Mouse (Mus musculus) CH12.LX (cell line): ENCODE measurements at regions not wholly inside any gene's neighbourhood (a gene's known extent, or its start where the extent isn't known, plus 50 kb on each side); places are given as distances from the start of the nearest gene placed in this dataset.

ENCODE experiments used
- CTCF ChIP-seq, 2 experiments: IDR thresholded peaks in 1 of 2; conservative IDR thresholded peaks in 1 of 2; 2 replicates each; pipeline ENCODE4 v1.5.1; 2011 to 2012; ENCODE audit warnings: low read depth in 2 of 2, low read length in 2 of 2, improper control_type of control experiment in 1 of 2, inconsistent platforms in 1 of 2, mild to moderate bottlenecking in 1 of 2, moderate library complexity in 1 of 2
- ELF1 ChIP-seq: IDR thresholded peaks from 2 replicates; pipeline ENCODE4 v1.6.1; 2014; ENCODE audit warnings: low read depth, mild to moderate bottlenecking, inconsistent platforms, low read length, improper control_type of control experiment
- ETS1 ChIP-seq: conservative IDR thresholded peaks from 2 replicates; pipeline ENCODE4 v1.6.1; 2012; ENCODE audit warnings: low read depth, mild to moderate bottlenecking, inconsistent platforms, low read length, improper control_type of control experiment, moderate library complexity
- MAX ChIP-seq: IDR thresholded peaks from 2 replicates; pipeline ENCODE4 v1.6.1; 2011; ENCODE audit warnings: low read length, improper control_type of control experiment
- MEF2A ChIP-seq: IDR thresholded peaks from 2 replicates; pipeline ENCODE4 v1.6.1; 2014; ENCODE audit warnings: low read depth, mild to moderate bottlenecking, inconsistent platforms, low read length, improper control_type of control experiment, borderline replicate concordance
- MXI1 ChIP-seq: IDR thresholded peaks from 2 replicates; pipeline ENCODE4 v1.6.1; 2011; ENCODE audit warnings: mild to moderate bottlenecking, low read depth, low read length, improper control_type of control experiment
- POLR2A ChIP-seq: IDR thresholded peaks from 2 replicates; pipeline ENCODE4 v1.6.1; 2011; ENCODE audit warnings: low read depth, mild to moderate bottlenecking, improper control_type of control experiment, low read length
- POLR2AphosphoS2 ChIP-seq: IDR thresholded peaks from 2 replicates; pipeline ENCODE4 v1.6.1; 2011; ENCODE audit warnings: low read depth, low read length, improper control_type of control experiment
- RCOR1 ChIP-seq: conservative IDR thresholded peaks from 2 replicates; pipeline ENCODE4 v1.6.1; 2012; ENCODE audit warnings: low read depth, mild to moderate bottlenecking, inconsistent platforms, low read length, improper control_type of control experiment
- ZKSCAN1 ChIP-seq: IDR thresholded peaks from 2 replicates; pipeline ENCODE4 v1.6.1; 2012; ENCODE audit warnings: low read depth, inconsistent platforms, low read length, improper control_type of control experiment, borderline replicate concordance
- ZMIZ1 ChIP-seq: IDR thresholded peaks from 2 replicates; pipeline ENCODE4 v1.6.1; 2012; ENCODE audit warnings: low read depth, mild to moderate bottlenecking, inconsistent platforms, low read length, improper control_type of control experiment

GRCm38 (mm10) chr6:31058299-31058698 lies 99.4 kb upstream of the Klf14 start:
- TF ChIP-seq POLR2A (no peak), POLR2AphosphoS2 (no peak), CTCF (conservative IDR thresholded peaks at IDR 0.05 in 1 of 2, IDR thresholded peaks at IDR 0.05 in 1 of 2; ENCODE audit: low read depth in 2 of 2, low read length in 2 of 2) (no peak), ZKSCAN1 (no peak), MEF2A (no peak), MXI1 (no peak), ETS1 (no peak), MAX (no peak), ELF1 (no peak), ZMIZ1 (no peak), RCOR1 (no peak)
